Mouse (Mus musculus) adrenal gland, adult 8-10 months (tissue): ENCODE measurements around the gene Vwf. TPM values are rescaled to one million over a fixed set of nuclear protein-coding genes. Genes with fewer than 3 reads are reported as not detected.

Experiments
- DNase-seq: peaks from one replicate; pipeline ENCODE4 v3.0.0; 2022
- total RNA-seq, 4 experiments: library from RNA; stranded (reverse); gene quantifications; 2 replicates each; pipeline ENCODE4 v1.2.4; 2022

Gene Vwf
- total RNA-seq: 10 to 100 TPM in 1 of 4 experiments, 1 to 10 TPM in 3; 6.5 to 13.4 (median 7.4) TPM

- DNase-seq: no peak
Observed at GRCm38 (mm10) chr6:125546474-125546873, at the start of gene Vwf. Vwf (plus strand) TSS chr6:125546774.

DNA sequence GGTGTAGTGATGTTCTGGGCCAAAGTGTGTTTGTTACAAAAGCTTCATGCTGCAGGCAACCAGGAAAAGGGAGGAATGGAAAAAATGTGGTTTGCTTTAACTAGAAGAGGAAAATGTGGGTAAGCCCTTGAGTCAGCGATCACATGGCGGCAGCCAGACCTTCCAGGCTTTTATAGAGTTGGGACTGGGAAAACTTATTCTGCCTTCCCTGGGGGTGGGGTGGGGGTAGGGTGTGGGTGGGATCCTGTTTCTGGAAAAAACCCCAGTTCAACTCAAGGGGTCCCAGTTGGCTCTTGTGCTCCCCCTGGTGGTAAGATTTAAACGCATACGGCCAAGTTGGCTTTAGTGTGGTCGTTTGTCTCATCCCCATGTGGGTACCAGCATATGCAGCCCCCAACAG lies 48.5 kb upstream of the Vwf start:
- no peak for DNase-seq

- no peak for DNase-seq
Observed at GRCm38 (mm10) chr6:125503186-125503802, 43.3 kb upstream of the Vwf start.

DNA sequence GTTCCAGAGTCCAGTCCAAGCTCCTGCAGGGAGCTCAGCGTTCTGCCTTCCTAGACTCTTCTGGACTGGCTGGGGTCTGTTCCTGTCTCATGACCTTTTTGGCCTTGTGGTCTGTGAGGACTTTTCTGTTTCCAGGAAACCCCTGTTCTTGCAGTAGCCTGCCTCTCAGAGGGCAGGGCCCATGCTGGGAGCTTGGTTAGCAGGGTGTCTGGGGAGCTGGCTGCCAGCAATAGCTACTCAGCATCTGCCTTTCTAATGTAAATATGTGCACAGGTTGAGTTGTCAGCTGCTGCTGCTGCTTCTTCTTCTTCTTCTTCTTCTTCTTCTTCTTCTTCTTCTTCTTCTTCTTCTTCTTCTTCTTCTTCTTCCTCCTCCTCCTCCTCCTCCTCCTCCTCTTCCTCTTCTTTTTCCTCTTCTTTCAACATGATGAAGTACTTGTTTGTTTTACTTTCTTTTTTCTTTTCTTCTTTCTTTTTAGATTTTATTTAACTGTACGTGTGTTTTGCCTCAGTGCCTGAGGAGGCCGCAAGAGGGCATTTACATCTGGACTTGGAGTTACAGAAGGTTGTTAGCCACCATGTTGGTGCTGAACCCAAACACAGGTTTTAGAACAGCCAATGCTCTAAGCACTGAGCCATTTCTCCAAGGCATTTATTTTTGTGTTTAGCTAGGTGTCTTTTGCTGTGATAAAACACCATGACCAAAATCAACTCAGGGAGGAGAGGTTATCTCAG lies 41.8 kb upstream of the Vwf start:
- no peak for DNase-seq

- DNase-seq: no peak
Observed at GRCm38 (mm10) chr6:125506427-125506826, 40.1 kb upstream of the Vwf start.

GRCm38 (mm10) chr6:125509783-125510182 lies 36.8 kb upstream of the Vwf start:
- DNase-seq: no peak

- DNase-seq: no peak
Observed at GRCm38 (mm10) chr6:125510645-125511044, 35.9 kb upstream of the Vwf start.

DNA sequence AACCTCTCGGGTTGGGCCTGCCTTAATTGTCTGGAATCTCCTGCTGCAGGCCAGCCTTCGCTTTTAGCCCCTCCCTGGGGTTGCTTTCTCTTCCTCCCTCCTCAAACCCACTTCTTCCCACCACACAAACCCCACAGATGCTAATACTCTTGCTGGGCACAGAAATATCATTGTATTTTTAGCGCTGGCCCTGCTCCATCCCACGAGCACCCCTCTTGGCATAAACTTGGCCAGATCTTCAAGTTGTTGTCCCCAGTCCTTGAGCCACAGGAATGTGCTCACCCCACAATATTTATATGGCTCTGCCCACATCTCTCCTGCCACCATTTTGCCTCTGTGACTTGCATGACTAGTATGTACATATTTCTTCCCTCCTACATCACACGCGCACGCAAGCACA lies 35.4 kb upstream of the Vwf start:
- DNase-seq: no peak

GRCm38 (mm10) chr6:125512950-125513596 lies 33.5 kb upstream of the Vwf start:
- no peak for DNase-seq

GRCm38 (mm10) chr6:125515503-125516315 lies 30.9 kb upstream of the Vwf start:
- no peak for DNase-seq

- DNase-seq: no peak
Observed at GRCm38 (mm10) chr6:125521558-125522193, 24.9 kb upstream of the Vwf start.

GRCm38 (mm10) chr6:125524027-125524426 lies 22.5 kb upstream of the Vwf start:
- no peak for DNase-seq

DNA sequence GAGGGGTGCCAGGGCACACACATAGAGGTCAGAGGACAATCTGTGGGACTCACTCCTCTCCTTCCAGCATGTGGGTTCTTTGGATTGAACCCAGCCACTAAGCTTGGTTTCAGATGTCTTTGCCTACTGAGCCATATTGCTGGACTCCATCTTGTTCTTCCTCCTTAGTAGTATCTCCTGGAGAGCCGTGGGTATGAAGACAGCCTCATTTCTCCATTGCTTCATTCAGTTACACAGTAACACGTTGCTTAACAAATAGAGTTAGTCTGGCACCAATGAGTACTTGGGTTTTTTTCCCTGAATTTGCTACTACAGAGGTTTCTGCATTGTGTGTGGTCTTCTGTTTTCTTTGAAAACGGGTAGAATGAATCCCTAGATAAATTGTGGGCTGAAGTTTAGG lies 20.5 kb upstream of the Vwf start:
- DNase-seq: no peak

- no peak for DNase-seq
Observed at GRCm38 (mm10) chr6:125528614-125529200, 17.9 kb upstream of the Vwf start.

DNA sequence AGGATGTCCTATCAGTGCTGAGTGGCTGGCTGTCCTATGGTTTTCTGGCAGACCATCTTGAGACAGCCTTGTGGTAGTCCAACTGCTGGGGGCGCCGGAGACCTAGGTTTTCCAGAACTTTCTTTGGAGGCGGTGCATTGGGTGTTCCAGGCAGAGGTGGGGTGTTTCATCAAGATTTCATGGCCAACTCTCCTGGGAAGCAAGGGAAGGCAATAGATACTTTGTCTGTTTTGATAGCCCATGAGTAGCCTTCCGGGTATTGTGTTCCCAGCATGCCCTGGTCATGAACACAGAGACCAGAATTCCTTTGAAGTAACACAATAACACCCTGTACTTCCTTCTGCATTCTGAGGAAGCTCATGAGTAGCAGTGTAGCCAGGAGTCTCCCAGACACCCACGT lies 17.1 kb upstream of the Vwf start:
- no peak for DNase-seq

- no peak for DNase-seq
Observed at GRCm38 (mm10) chr6:125533104-125533650, 13.4 kb upstream of the Vwf start.

- no peak for DNase-seq
Observed at GRCm38 (mm10) chr6:125534990-125535389, 11.6 kb upstream of the Vwf start.

- DNase-seq: no peak
Observed at GRCm38 (mm10) chr6:125538469-125538868, 8.1 kb upstream of the Vwf start.

DNA sequence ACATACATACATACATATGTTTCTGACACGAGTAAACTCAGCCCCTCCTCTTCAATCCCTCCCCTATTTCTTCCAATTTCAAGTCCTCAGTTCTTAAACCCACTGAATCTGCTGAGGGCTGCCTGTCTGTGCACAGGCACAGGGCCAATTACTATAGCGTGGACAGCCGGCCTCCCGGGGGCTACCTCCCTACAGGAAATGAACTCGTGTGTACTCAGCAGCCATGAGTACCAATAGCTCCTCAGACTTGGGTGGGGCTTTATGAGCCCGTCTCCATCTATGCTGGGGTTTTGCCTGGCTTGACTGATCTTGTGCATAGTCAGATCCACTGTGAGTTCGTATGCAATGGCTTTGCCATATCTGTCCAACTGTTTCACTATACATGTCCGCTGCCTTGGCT lies 7.2 kb upstream of the Vwf start:
- no peak for DNase-seq

GRCm38 (mm10) chr6:125540199-125540598 lies 6.4 kb upstream of the Vwf start:
- no peak for DNase-seq

GRCm38 (mm10) chr6:125540826-125541225 lies 5.7 kb upstream of the Vwf start:
- peak; percentile 12 for DNase-seq

DNA sequence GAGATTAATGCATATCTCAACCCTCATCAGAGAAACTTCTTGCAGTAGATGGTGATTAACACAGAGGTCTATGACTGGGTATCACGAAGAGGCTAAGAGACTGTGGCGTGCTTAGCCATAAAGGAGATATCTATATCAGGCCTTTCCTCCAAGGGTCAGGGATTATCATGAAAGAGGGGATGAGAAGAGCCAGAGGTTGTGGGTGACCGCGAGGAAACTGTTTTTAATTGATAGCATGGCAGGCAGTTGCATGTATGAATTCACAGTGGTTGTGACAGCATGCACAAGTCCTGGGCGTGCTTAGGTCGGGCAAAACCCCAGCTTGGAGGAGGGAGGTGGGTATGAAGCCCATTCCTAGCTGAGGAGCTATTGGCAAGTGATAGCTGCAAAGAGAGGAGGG lies 5.3 kb upstream of the Vwf start:
- DNase-seq: no peak
